Mouse (Mus musculus) embryonic facial prominence, embryonic 11.5 days (tissue): ENCODE results near the gene Msi2. TPM values are rescaled to one million over a fixed set of nuclear protein-coding genes. Genes with fewer than 3 reads are reported as not detected.

ENCODE experiments used
- ATAC-seq: fragments of 200-750 bp; cut with Nextera tagmentation; replicated peaks from 2 replicates; pipeline ENCODE4 v1.8.0; 2017; ENCODE audit warnings: low read depth; ENCODE audit not compliant: insufficient number of reproducible peaks, low FRiP score, low TSS enrichment
- DNase-seq: peaks from one replicate; pipeline ENCODE4 v3.0.0-alpha.2; 2015; ENCODE audit warnings: low spot score
- H3K27ac ChIP-seq: fragments of 300-500 bp; sonication (generic); replicated peaks from 2 replicates; pipeline ENCODE4 v1.5.1; 2014; ENCODE audit warnings: mild to moderate bottlenecking, low read depth, low read length, control low read depth
- H3K27me3 ChIP-seq: fragments of 300-500 bp; sonication (generic); 2 replicates; pipeline ENCODE4 v1.6.1; 2014; ENCODE audit warnings: mild to moderate bottlenecking, low read length, moderate library complexity, mixed read lengths; ENCODE audit not compliant: control insufficient read depth, insufficient read depth
- H3K36me3 ChIP-seq: fragments of 300-500 bp; sonication (generic); replicated peaks from 2 replicates; pipeline ENCODE4 v1.6.1; 2014; ENCODE audit warnings: low read depth, mild to moderate bottlenecking, low read length, moderate library complexity, mixed read lengths; ENCODE audit not compliant: control insufficient read depth, insufficient read depth
- H3K4me1 ChIP-seq: fragments of 300-500 bp; sonication (generic); 2 replicates; pipeline ENCODE4 v1.6.1; 2014; ENCODE audit warnings: low read length, mixed read lengths; ENCODE audit not compliant: control insufficient read depth, insufficient read depth
- H3K4me2 ChIP-seq: fragments of 300-500 bp; sonication (generic); 2 replicates; pipeline ENCODE4 v1.6.1; 2014; ENCODE audit warnings: low read depth, mild to moderate bottlenecking, control low read depth, low read length, moderate library complexity
- H3K4me3 ChIP-seq: fragments of 300-500 bp; sonication (generic); 2 replicates; pipeline ENCODE4 v1.5.1; 2014; ENCODE audit warnings: low read depth, low read length, control low read depth
- H3K9ac ChIP-seq: fragments of 300-500 bp; sonication (generic); replicated peaks from 2 replicates; pipeline ENCODE4 v1.6.1; 2014; ENCODE audit warnings: mild to moderate bottlenecking, control low read depth, low read length
- H3K9me3 ChIP-seq: fragments of 300-500 bp; sonication (generic); replicated peaks from 2 replicates; pipeline ENCODE4 v1.6.1; 2016; ENCODE audit warnings: mild to moderate bottlenecking, low read length, inconsistent platforms, mixed read lengths; ENCODE audit not compliant: control insufficient read depth
- WGBS: fragments of 180-500 bp; shearing (Covaris S2); extraction: QIAGEN DNeasy Blood & Tissue Kit; methylation state at CpG from one replicate; pipeline ENCODE4 v1.1.7; 2014; 5-methylcytosine and 5-hydroxymethylcytosine counted together
- polyA plus RNA-seq: library from polyadenylated mRNA; unstranded; fragments of >200 nt; fragmentation: Nextera tagmentation; extraction: Ambion mirVana; gene quantifications from 2 replicates; pipeline ENCODE4 v1.2.1, GENCODE M21; 2014

Gene Msi2
- polyA plus RNA-seq, 1 experiment from 2014 or later: 13.4 TPM

GRCm38 (mm10) chr11:88443291-88443690 is 275.0 kb downstream of the Msi2 start:
- no peak for DNase-seq
- 88% methylated on average over 8 of the region's 8 CpGs for WGBS
- H3K4me2 ChIP-seq: no peak overlapping the region
- H3K9me3 ChIP-seq: no peaks in the 10 kb centered on the region
- H3K36me3 ChIP-seq: no peaks in the 10 kb centered on the region
- H3K27me3 ChIP-seq: no peaks in the 10 kb centered on the region
- no peak overlapping the region for H3K9ac ChIP-seq
- H3K4me1 ChIP-seq: no peaks in the 10 kb centered on the region
- no peak overlapping the region for H3K27ac ChIP-seq
- H3K4me3 ChIP-seq: no peak overlapping the region
- no peak for ATAC-seq

- H3K4me2 ChIP-seq: no peak overlapping the region
- DNase-seq (no peak), ATAC-seq (0 out of 2 replicates have a peak, but pooled peaks have one; percentile 26)
- no peaks in the 10 kb centered on the region for H3K36me3 ChIP-seq
- no peaks in the 10 kb centered on the region for H3K9me3 ChIP-seq
- H3K27ac ChIP-seq: no peak overlapping the region
- WGBS: 54% methylated on average over 12 of the region's 12 CpGs
- H3K9ac ChIP-seq: no peak overlapping the region
- no peaks in the 10 kb centered on the region for H3K27me3 ChIP-seq
- H3K4me1 ChIP-seq: no peaks in the 10 kb centered on the region
- H3K4me3 ChIP-seq: no peak overlapping the region
Measured at GRCm38 (mm10) chr11:88441871-88442740, 276.2 kb downstream of the Msi2 start.

- H3K4me3 ChIP-seq: no peak overlapping the region
- H3K36me3 ChIP-seq: no peaks in the 10 kb centered on the region
- no peak for DNase-seq
- ATAC-seq: no peak
- H3K4me1 ChIP-seq: no peaks in the 10 kb centered on the region
- no peaks in the 10 kb centered on the region for H3K27me3 ChIP-seq
- H3K4me2 ChIP-seq: no peak overlapping the region
- H3K27ac ChIP-seq: no peak overlapping the region
- no peak overlapping the region for H3K9ac ChIP-seq
- H3K9me3 ChIP-seq: no peaks in the 10 kb centered on the region
- WGBS: 91% methylated on average over 3 of the region's 3 CpGs
Measured at GRCm38 (mm10) chr11:88438659-88439058, 279.7 kb downstream of the Msi2 start.

- no peaks in the 10 kb centered on the region for H3K9me3 ChIP-seq
- H3K9ac ChIP-seq: no peak overlapping the region
- DNase-seq (no peak), ATAC-seq (no peak)
- H3K27me3 ChIP-seq: no peaks in the 10 kb centered on the region
- no peaks in the 10 kb centered on the region; the same call in 1 of the 2 replicates for H3K4me1 ChIP-seq
- H3K4me2 ChIP-seq: no peak overlapping the region
- WGBS: 82% methylated on average over 2 of the region's 2 CpGs
- no peaks in the 10 kb centered on the region for H3K36me3 ChIP-seq
- H3K4me3 ChIP-seq: no peak overlapping the region
- no peak overlapping the region for H3K27ac ChIP-seq
Measured at GRCm38 (mm10) chr11:88436596-88436995, 281.7 kb downstream of the Msi2 start.

GRCm38 (mm10) chr11:88435543-88435942 is 282.8 kb downstream of the Msi2 start:
- H3K4me2 ChIP-seq: no peak overlapping the region
- no peak overlapping the region for H3K9ac ChIP-seq
- no peaks in the 10 kb centered on the region for H3K27me3 ChIP-seq
- DNase-seq: no peak
- no peak overlapping the region for H3K27ac ChIP-seq
- no peaks in the 10 kb centered on the region for H3K9me3 ChIP-seq
- whole genome bisulfite sequencing: 88% methylated on average over 6 of the region's 6 CpGs
- ATAC-seq: no peak
- no peaks in the 10 kb centered on the region; the same call in 1 of the 2 replicates for H3K4me1 ChIP-seq
- no peaks in the 10 kb centered on the region for H3K36me3 ChIP-seq
- no peak overlapping the region for H3K4me3 ChIP-seq

- ATAC-seq (no peak), DNase-seq (no peak)
- H3K9me3 ChIP-seq: no peaks in the 10 kb centered on the region
- no peak overlapping the region for H3K9ac ChIP-seq
- no peaks in the 10 kb centered on the region for H3K36me3 ChIP-seq
- H3K4me2 ChIP-seq: no peak overlapping the region
- WGBS: 77% methylated on average over 22 of the region's 22 CpGs
- no peaks in the 10 kb centered on the region for H3K27me3 ChIP-seq
- H3K4me1 ChIP-seq: no peaks in the 10 kb centered on the region; the same call in 1 of the 2 replicates
- no peak overlapping the region for H3K4me3 ChIP-seq
- H3K27ac ChIP-seq: no peak overlapping the region
Measured at GRCm38 (mm10) chr11:88431363-88432269, 286.7 kb downstream of the Msi2 start.

GRCm38 (mm10) chr11:88430292-88430691 is 288.0 kb downstream of the Msi2 start:
- ATAC-seq (no peak), DNase-seq (no peak)
- H3K4me2 ChIP-seq: no peak overlapping the region
- H3K27me3 ChIP-seq: no peaks in the 10 kb centered on the region
- 91% methylated on average over 8 of the region's 8 CpGs for WGBS
- H3K4me3 ChIP-seq: no peak overlapping the region
- no peak overlapping the region for H3K27ac ChIP-seq
- no peaks in the 10 kb centered on the region for H3K9me3 ChIP-seq
- H3K9ac ChIP-seq: no peak overlapping the region
- no peaks in the 10 kb centered on the region for H3K36me3 ChIP-seq
- H3K4me1 ChIP-seq: no peaks in the 10 kb centered on the region; the same call in 1 of the 2 replicates
